Mouse (Mus musculus) urinary bladder, postnatal 10 days (tissue): Measurements from ENCODE around the gene Gm6685.
"Not testable (repeated sequence)": the region's sequence is repeated elsewhere in the genome, so short reads cannot be mapped to it uniquely, and the experiment has no call there.

Source experiments
- DNase-seq: peaks from one replicate; pipeline ENCODE4 v3.0.0; 2022; ENCODE audit warnings: low spot score

The Gm6685 gene

GRCm38 (mm10) chr11:28339224-28340150 is at the start of gene Gm6685:
Gene Gm6685, minus strand, starts transcription at chr11:28339867.
- not testable (repeated sequence) for DNase-seq

GRCm38 (mm10) chr11:28375891-28376290 is 36.2 kb upstream of the Gm6685 start:
- DNase-seq: no peak

GRCm38 (mm10) chr11:28374636-28375035 is 35.0 kb upstream of the Gm6685 start:
- DNase-seq: no peak

GRCm38 (mm10) chr11:28371381-28371780 is 31.7 kb upstream of the Gm6685 start:
- not testable (repeated sequence) for DNase-seq

- no peak for DNase-seq
Observed at GRCm38 (mm10) chr11:28365929-28366244, 26.2 kb upstream of the Gm6685 start.

GRCm38 (mm10) chr11:28365209-28365928 is 25.7 kb upstream of the Gm6685 start:
- DNase-seq: peak; percentile 19

GRCm38 (mm10) chr11:28343465-28343864 is 3.8 kb upstream of the Gm6685 start:
- no peak for DNase-seq

- no peak for DNase-seq
Observed at GRCm38 (mm10) chr11:28341887-28342286, 2.2 kb upstream of the Gm6685 start.

GRCm38 (mm10) chr11:28327878-28328277 is 11.8 kb downstream of the Gm6685 start:
- no peak for DNase-seq

- no peak for DNase-seq
Observed at GRCm38 (mm10) chr11:28313396-28313795, 26.3 kb downstream of the Gm6685 start.

- no peak for DNase-seq
Observed at GRCm38 (mm10) chr11:28307723-28308122, 31.9 kb downstream of the Gm6685 start.

GRCm38 (mm10) chr11:28290440-28290839 is 49.2 kb downstream of the Gm6685 start:
- no peak for DNase-seq
